Mouse (Mus musculus) lung, embryonic 14.5 days (tissue): ENCODE results near the gene Syn1. TPM values are rescaled to one million over a fixed set of nuclear protein-coding genes. Genes with fewer than 3 reads are reported as not detected.

Experiments
- ATAC-seq: fragments of 200-750 bp; cut with Nextera tagmentation; 2 replicates; pipeline ENCODE4 v1.8.0; 2017; ENCODE audit warnings: mild to moderate bottlenecking, moderate TSS enrichment, moderate library complexity; ENCODE audit not compliant: insufficient read depth
- DNase-seq: peaks from one replicate; pipeline ENCODE4 v3.0.0-alpha.2; 2015
- H3K27ac ChIP-seq: fragments of 300-500 bp; sonication (generic); 2 replicates; pipeline ENCODE4 v1.5.1; 2014; ENCODE audit warnings: low read depth, mild to moderate bottlenecking, moderate library complexity
- H3K27me3 ChIP-seq: fragments of 300-500 bp; sonication (generic); 2 replicates; pipeline ENCODE4 v1.6.1; 2014; ENCODE audit warnings: low read length, control low read depth; ENCODE audit not compliant: insufficient read depth
- H3K36me3 ChIP-seq: fragments of 300-500 bp; sonication (generic); 2 replicates; pipeline ENCODE4 v1.6.1; 2014; ENCODE audit warnings: control low read depth; ENCODE audit not compliant: insufficient read depth
- H3K4me1 ChIP-seq: fragments of 300-500 bp; sonication (generic); 2 replicates; pipeline ENCODE4 v1.6.1; 2014; ENCODE audit warnings: antibody characterized with exemption, control low read depth; ENCODE audit not compliant: insufficient read depth
- H3K4me2 ChIP-seq: fragments of 300-500 bp; sonication (generic); 2 replicates; pipeline ENCODE4 v1.6.1; 2014; ENCODE audit warnings: mild to moderate bottlenecking
- H3K4me3 ChIP-seq: fragments of 300-500 bp; sonication (generic); 2 replicates; pipeline ENCODE4 v1.5.1; 2014; ENCODE audit warnings: low read depth, low read length
- H3K9ac ChIP-seq: fragments of 300-500 bp; sonication (generic); 2 replicates; pipeline ENCODE4 v1.6.1; 2014
- H3K9me3 ChIP-seq: fragments of 300-500 bp; sonication (generic); 2 replicates; pipeline ENCODE4 v1.6.1; 2016; ENCODE audit warnings: low read depth, low read length, control low read depth
- CTCF ChIP-seq: IDR thresholded peaks from 2 replicates; pipeline ENCODE4 v1.5.1; 2016; ENCODE audit warnings: antibody characterized with exemption, low read depth
- WGBS: fragments of 180-500 bp; shearing (Covaris S2); extraction: QIAGEN DNeasy Blood & Tissue Kit; methylation state at CpG from one replicate; pipeline ENCODE4 v1.1.7; 2014; 5-methylcytosine and 5-hydroxymethylcytosine counted together
- polyA plus RNA-seq: library from polyadenylated mRNA; unstranded; fragments of >200 nt; fragmentation: Nextera tagmentation; extraction: Ambion mirVana; gene quantifications from 2 replicates; pipeline ENCODE4 v1.2.1, GENCODE M21; 2014

The Syn1 gene
- polyA plus RNA-seq, 1 experiment from 2014 or later, result 0.11 TPM

DNA sequence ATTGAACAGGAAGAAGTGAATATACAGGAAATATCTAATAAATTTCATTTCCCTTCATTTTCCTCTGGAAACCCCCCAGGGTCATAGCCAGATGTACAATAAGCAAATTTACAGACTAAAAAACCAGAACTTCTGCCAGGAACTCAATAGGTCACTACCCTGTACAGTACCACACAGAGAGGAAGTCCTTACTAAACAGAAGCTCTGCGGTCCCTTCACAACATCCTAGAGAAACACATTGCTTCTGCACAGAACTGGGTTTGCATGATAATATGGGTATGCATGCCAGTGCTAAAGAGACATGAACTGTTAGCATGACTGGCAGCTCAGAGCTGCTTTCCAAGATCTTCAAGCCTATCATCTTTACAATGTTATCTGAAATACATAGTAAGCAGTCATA, 9.1 kb upstream of the Syn1 start:
- ATAC-seq (no peak), DNase-seq (no peak)
- H3K27ac ChIP-seq, result no peak overlapping the region
- H3K4me3 ChIP-seq, result no peak overlapping the region
- H3K9me3 ChIP-seq, result no peaks in the 10 kb centered on the region
- no peak overlapping the region for H3K9ac ChIP-seq
- WGBS, result 88% methylated on average over 1 of the region's 1 CpGs
- H3K27me3 ChIP-seq, result no peaks in the 10 kb centered on the region
- no peak overlapping the region for H3K4me2 ChIP-seq
- no peak for TF ChIP-seq CTCF
- H3K4me1 ChIP-seq, result no peaks in the 10 kb centered on the region
- peaks cover 14% of the 10 kb centered on the region; the same call in 1 of the 2 replicates for H3K36me3 ChIP-seq

DNA sequence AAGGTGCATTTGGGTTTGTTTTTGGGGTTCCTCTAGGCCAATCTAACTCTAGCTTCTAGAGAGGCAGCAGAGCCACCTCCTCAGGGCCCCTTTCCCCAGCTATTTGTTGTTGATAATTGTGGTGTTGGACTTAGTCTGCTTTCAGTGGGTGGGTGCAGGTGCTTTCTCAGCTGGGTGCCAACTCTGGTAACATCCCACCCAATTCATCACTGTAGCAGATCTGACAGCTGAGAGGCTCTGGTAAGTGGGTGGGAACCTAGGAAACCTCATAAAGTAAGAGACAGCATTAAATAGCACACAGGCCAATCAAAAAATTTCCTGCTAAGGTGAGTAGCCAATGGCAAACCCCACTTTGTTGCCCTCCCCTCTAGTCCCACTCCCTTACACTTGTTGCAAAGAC, 4.2 kb upstream of the Syn1 start:
- no peaks in the 10 kb centered on the region for H3K4me1 ChIP-seq
- no peaks in the 10 kb centered on the region for H3K9me3 ChIP-seq
- H3K4me2 ChIP-seq, result no peak overlapping the region
- H3K4me3 ChIP-seq, result no peak overlapping the region
- H3K36me3 ChIP-seq, result peaks cover 9% of the 10 kb centered on the region; the same call in 1 of the 2 replicates
- 0 out of 2 replicates have a peak, but pooled peaks cover 1% of the 10 kb centered on the region for H3K27me3 ChIP-seq
- H3K9ac ChIP-seq, result no peak overlapping the region
- DNase-seq (no peak), ATAC-seq (no peak)
- H3K27ac ChIP-seq, result no peak overlapping the region
- no peak for TF ChIP-seq CTCF

DNA sequence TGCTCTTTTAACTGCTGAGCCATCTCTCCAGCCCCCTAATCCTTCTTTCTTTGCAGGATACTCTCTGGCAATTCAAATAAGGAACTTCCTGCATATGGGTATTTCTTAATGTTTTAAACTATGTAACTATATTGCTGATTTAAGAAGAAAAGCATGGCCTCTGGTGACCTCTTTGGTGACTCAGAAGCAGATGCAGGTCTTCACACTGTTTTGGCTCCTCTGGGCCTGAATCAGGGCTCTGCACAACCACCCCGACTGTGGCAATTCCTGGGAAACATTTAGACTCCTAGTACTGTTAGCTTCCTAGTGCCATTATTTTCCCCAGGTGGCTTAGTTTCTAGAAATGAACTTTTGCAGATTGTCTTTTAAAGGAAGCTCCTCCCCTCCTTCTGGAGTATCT, 2.7 kb upstream of the Syn1 start:
- DNase-seq (no peak), ATAC-seq (no peak)
- Histone ChIP-seq H3K27ac (no peak overlapping the region), H3K4me1 (no peaks in the 10 kb centered on the region), H3K4me3 (no peak overlapping the region), H3K9me3 (no peaks in the 10 kb centered on the region), H3K4me2 (no peak overlapping the region), H3K27me3 (0 out of 2 replicates have a peak, but pooled peaks cover 3% of the 10 kb centered on the region), H3K9ac (no peak overlapping the region), H3K36me3 (peaks cover 9% of the 10 kb centered on the region; the same call in 1 of the 2 replicates)
- TF ChIP-seq CTCF, result no peak
- WGBS, result 74% methylated on average over 1 of the region's 1 CpGs

DNA sequence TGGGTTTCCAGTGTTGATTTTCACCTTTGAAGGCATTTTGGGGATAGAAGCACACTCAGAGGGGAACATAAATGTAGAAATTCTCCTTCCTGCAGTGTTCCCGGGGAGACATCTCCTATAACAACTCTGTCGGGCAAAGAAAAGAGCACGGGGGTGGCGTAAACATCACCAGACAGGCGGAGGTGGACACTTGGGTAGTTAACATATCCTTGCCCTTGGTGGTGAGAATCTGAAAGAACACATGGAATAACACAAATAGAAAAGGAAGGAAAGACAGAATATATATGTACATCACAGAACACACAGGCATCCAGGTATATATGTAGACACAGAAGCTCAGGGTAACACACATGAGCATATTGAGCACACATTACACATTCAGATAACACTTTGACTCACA, 562 bp upstream of the Syn1 start:
- Histone ChIP-seq H3K4me1 (no peaks in the 10 kb centered on the region), H3K9ac (no peak overlapping the region), H3K27ac (no peak overlapping the region), H3K36me3 (no peaks in the 10 kb centered on the region), H3K9me3 (no peaks in the 10 kb centered on the region), H3K4me2 (peak overlapping the region; percentile 75; the same call in 1 of the 2 replicates), H3K4me3 (peak overlapping the region; percentile 34; the same call in 1 of the 2 replicates), H3K27me3 (0 out of 2 replicates have a peak, but pooled peaks cover 3% of the 10 kb centered on the region)
- ATAC-seq (no peak), DNase-seq (no peak)
- TF ChIP-seq CTCF, result no peak
- WGBS, result 29% methylated on average over 5 of the region's 5 CpGs

DNA sequence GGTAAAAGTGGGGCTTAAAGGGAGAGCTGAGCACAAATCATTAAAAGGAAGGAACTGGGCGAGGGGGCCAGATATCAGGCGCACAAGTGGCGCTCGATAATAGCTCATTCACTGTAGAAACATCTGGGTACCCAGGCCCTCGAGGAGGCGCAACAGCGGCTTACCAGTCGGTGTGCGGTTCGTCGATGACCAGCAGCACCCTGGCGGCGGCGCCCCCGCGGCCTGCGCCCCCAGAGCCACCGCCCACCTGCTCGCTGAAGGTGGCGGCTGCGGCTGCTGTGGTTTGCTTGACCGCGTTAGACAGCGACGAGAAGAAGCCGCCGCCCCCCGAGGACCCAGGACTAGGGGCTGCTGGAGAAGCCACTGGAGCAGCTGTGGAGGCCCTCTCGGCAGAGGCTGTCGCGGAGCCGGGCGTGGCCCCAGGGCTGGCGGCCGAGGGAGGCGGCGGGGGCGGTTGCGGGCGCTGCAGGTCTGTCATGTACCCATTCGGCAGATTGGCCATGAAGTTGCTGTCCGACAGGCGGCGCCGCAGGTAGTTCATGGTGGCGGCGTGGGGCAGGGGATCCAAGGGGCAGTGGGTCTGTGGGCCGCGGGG, 458 bp downstream of the Syn1 start:
- H3K4me1 ChIP-seq, result no peaks in the 10 kb centered on the region
- 12% methylated on average over 43 of the region's 49 CpGs for WGBS
- H3K4me3 ChIP-seq, result peak overlapping the region; percentile 34
- ATAC-seq, result peak; percentile 64
- DNase-seq, result no peak
- H3K9ac ChIP-seq, result no peak overlapping the region
- H3K27ac ChIP-seq, result no peak overlapping the region
- peak overlapping the region; percentile 75 for H3K4me2 ChIP-seq
- no peak for TF ChIP-seq CTCF
- H3K27me3 ChIP-seq, result 0 out of 2 replicates have a peak, but pooled peaks cover 3% of the 10 kb centered on the region
- no peaks in the 10 kb centered on the region for H3K36me3 ChIP-seq
- no peaks in the 10 kb centered on the region for H3K9me3 ChIP-seq

DNA sequence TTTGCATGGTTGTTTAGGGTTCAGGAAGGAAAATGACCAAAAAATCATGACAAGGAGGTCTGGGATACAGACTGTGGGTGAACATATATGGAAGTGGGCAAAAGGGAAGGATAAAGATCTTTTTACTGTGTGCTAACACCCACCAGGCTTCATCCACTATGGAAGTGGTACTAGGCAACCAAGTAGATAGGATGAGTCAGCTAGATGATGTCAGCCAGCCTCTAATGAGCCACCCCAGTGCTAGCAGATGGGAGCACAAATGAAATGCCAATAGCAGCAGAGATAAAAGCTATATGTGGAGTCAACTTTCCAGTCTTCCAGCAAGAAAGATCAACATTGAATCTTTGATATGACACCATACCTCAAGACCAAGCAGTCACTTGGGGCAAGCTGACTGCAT, 5.7 kb downstream of the Syn1 start:
- H3K9me3 ChIP-seq, result no peaks in the 10 kb centered on the region
- no peaks in the 10 kb centered on the region for H3K4me1 ChIP-seq
- no peak overlapping the region for H3K27ac ChIP-seq
- no peak for TF ChIP-seq CTCF
- no peak overlapping the region for H3K4me3 ChIP-seq
- no peak overlapping the region for H3K9ac ChIP-seq
- 0 out of 2 replicates have a peak, but pooled peaks cover 3% of the 10 kb centered on the region for H3K27me3 ChIP-seq
- no peak for ATAC-seq
- no peak for DNase-seq
- H3K4me2 ChIP-seq, result no peak overlapping the region
- H3K36me3 ChIP-seq, result no peaks in the 10 kb centered on the region

DNA sequence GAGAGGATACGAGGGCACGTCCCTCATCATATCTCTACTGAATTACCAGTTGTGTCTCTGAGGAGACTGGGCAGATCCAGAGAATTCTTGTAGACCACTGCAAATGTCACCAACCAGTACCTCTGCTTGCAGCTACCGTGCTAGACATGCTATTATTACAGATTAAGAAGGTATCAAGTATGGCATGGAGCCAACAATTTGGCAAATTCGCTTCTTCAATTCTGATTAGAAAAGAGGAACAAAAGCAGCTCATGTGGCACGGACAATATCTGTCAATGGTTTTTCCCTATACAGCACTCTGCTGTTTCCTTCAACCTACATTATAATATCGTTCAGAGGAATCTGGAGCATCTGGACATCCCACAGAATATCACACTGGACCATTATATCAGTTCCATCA, 7.1 kb downstream of the Syn1 start:
- ATAC-seq (no peak), DNase-seq (no peak)
- H3K9me3 ChIP-seq, result no peaks in the 10 kb centered on the region
- H3K4me2 ChIP-seq, result no peak overlapping the region
- H3K36me3 ChIP-seq, result no peaks in the 10 kb centered on the region
- no peaks in the 10 kb centered on the region for H3K4me1 ChIP-seq
- TF ChIP-seq CTCF, result no peak
- H3K4me3 ChIP-seq, result no peak overlapping the region
- H3K27ac ChIP-seq, result no peak overlapping the region
- H3K9ac ChIP-seq, result no peak overlapping the region
- no peaks in the 10 kb centered on the region for H3K27me3 ChIP-seq
- WGBS, result 81% methylated on average over 6 of the region's 6 CpGs
